In the genomic region with DNA sequence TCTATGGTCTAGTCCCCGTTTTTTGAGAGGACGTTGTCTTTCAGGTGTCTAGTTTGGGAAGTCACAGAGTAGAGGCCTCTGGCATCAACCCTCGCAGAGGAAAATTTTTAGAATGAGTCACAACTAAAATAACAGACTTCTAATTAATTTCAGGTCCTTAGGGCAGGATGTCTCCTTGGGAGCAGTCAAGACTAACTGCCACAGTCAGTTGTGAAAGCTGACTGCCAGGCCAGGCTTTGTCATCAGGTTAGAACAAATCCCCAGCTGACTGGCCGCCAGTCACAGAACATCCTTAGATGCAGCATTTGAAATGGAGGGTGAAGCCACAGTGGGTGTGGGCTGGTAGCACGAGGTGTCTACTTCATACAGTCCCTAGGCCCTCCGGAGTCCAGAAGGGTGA, we compare ENCODE assay signal across 24 mouse cellular contexts. TPM values are rescaled to one million over a fixed set of nuclear protein-coding genes. Genes with fewer than 3 reads are reported as not detected.
DNase-seq lines count a peak whose midpoint lies in the region; ATAC-seq and TF ChIP-seq lines count a peak whose summit lies in the region.
"Had no signal": no experiment of that assay in that cellular context is flagged by ENCODE, and none has a peak within 500 bp of the region (broad histone marks: within the 10 kb centered on the region; RNA-seq: fewer than 3 reads in every experiment).

No protein-coding gene starts in this region.

- no peaks in the 10 kb centered on the region for H3K27me3 ChIP-seq in hindbrain, embryonic 13.5 days
- H3K27me3 ChIP-seq: CH12.LX; forebrain, embryonic 13.5 days; hindbrain, embryonic 12.5 days had no signal

- no peak for TF ChIP-seq POLR2A in embryonic fibroblast, embryonic 13.5 days (IDR thresholded peaks at IDR 0.05; ENCODE audit: low read depth, low read length)

- no peaks in the 10 kb centered on the region for H3K9me3 ChIP-seq in ES-E14 (ENCODE audit: control insufficient read depth, insufficient read depth, low read depth, low read length)
- H3K9me3 ChIP-seq in hindbrain, embryonic 13.5 days, result no peaks in the 10 kb centered on the region
- H3K9me3 ChIP-seq: forebrain, embryonic 13.5 days; hindbrain, embryonic 12.5 days had no signal

- ATAC-seq in hindbrain, embryonic 13.5 days (ENCODE audit: low FRiP score), result no peak
- ATAC-seq: forebrain, embryonic 13.5 days; forebrain, embryonic 16.5 days; hindbrain, embryonic 16.5 days; inflammation-experienced regulatory T-cells, adult 6 months; intestine, embryonic 16.5 days had no signal

- DNase-seq in 3T3-L1 (ENCODE audit: low read depth, low spot score) (peak; percentile 53), ES-E14 (ENCODE audit: low read depth, low spot score) (no peak)
- no peak for DNase-seq in adrenal gland, postnatal 36 days
- no peak for DNase-seq in thymus, postnatal 0 days (ENCODE audit: low spot score)
- DNase-seq: adrenal gland, adult 2 months; adrenal gland, postnatal 14 days; B cell, adult 2 months; cerebellum, adult 11-12 months; cerebellum, adult 8-10 months; cerebellum, postnatal 14 days; gastrocnemius, adult 2 months; gastrocnemius, postnatal 14 days; heart, adult 11 months; kidney, adult 18-20 months had no signal

- no peak overlapping the region for H3K4me3 ChIP-seq in ES-E14 (ENCODE audit: insufficient read depth in 1 of 2, low read depth in 1 of 2, low read length in 2 of 2, poor library complexity in 1 of 2, severe bottlenecking in 1 of 2)
- H3K4me3 ChIP-seq in embryonic fibroblast, embryonic 13.5 days (ENCODE audit: insufficient read depth, low read length), result no peak overlapping the region
- H3K4me3 ChIP-seq in hindbrain, embryonic 13.5 days, result no peak overlapping the region
- H3K4me3 ChIP-seq: forebrain, embryonic 13.5 days; gastrocnemius, adult 2 months; hindbrain, embryonic 12.5 days had no signal

- no peak overlapping the region for H3K9ac ChIP-seq in ES-E14 (ENCODE audit: insufficient read depth, low read depth, low read length, poor library complexity, severe bottlenecking)
- H3K9ac ChIP-seq in hindbrain, embryonic 13.5 days, result no peak overlapping the region
- H3K9ac ChIP-seq: forebrain, embryonic 13.5 days; hindbrain, embryonic 12.5 days had no signal

- no peaks in the 10 kb centered on the region for H3K36me3 ChIP-seq in ES-E14 (ENCODE audit: control insufficient read depth, insufficient read depth, low read length, poor library complexity, severe bottlenecking)
- H3K36me3 ChIP-seq in hindbrain, embryonic 13.5 days, result no peaks in the 10 kb centered on the region
- H3K36me3 ChIP-seq: hindbrain, embryonic 12.5 days had no signal

- WGBS in hindbrain, embryonic 13.5 days, result 96% methylated on average over 6 of the region's 6 CpGs

- H3K4me1 ChIP-seq in ES-E14 (ENCODE audit: control insufficient read depth in 2 of 2, insufficient read depth in 2 of 2, low read length in 2 of 2, poor library complexity in 1 of 2), result peaks cover 7 to 15% of the 10 kb centered on the region in 2 experiments
- peaks cover 6% of the 10 kb centered on the region for H3K4me1 ChIP-seq in embryonic fibroblast, embryonic 13.5 days (ENCODE audit: control insufficient read depth, insufficient read depth, low read length)
- no peaks in the 10 kb centered on the region for H3K4me1 ChIP-seq in hindbrain, embryonic 13.5 days (replicated peaks)
- H3K4me1 ChIP-seq: forebrain, embryonic 13.5 days; hindbrain, embryonic 12.5 days had no signal

- H3K4me2 ChIP-seq in hindbrain, embryonic 13.5 days, result no peak overlapping the region
- H3K4me2 ChIP-seq: forebrain, embryonic 13.5 days; heart, embryonic 11.5 days; hindbrain, embryonic 12.5 days had no signal

- H3K27ac ChIP-seq in ES-E14 (ENCODE audit: insufficient read depth, low read depth, low read length, poor library complexity, severe bottlenecking), result peak overlapping the region; percentile 86
- 0 out of 2 replicates have a peak overlapping the region, but pooled peaks have one; percentile 19 for H3K27ac ChIP-seq in embryonic fibroblast, embryonic 13.5 days (ENCODE audit: insufficient read depth, low read length)
- no peak overlapping the region for H3K27ac ChIP-seq in hindbrain, embryonic 13.5 days
- H3K27ac ChIP-seq: forebrain, embryonic 13.5 days; gastrocnemius, adult 2 months; hindbrain, embryonic 12.5 days had no signal

- in situ Hi-C loops in ES-E14 (cut with MboI; ENCODE audit: low sequenced_read_pairs in 2 of 2, unreplicated experiment in 2 of 2), result no loop called here

- TF ChIP-seq CTCF in embryonic fibroblast, embryonic 13.5 days (IDR thresholded peaks at IDR 0.05; ENCODE audit: borderline replicate concordance, insufficient read depth, low read length), result no peak

TF ChIP-seq in ES-E14, 5 proteins besides CTCF, POLR2A, EP300 and RAD21:
- TF ChIP-seq CHD2 (IDR thresholded peaks at IDR 0.05; ENCODE audit: low read depth, low read length) (no peak), MAFK (IDR thresholded peaks at IDR 0.05; ENCODE audit: insufficient read depth, low read depth, low read length) (no peak), HCFC1 (IDR thresholded peaks at IDR 0.05; ENCODE audit: borderline replicate concordance, insufficient read depth, low read length) (no peak), ZC3H11A (IDR thresholded peaks at IDR 0.05; ENCODE audit: borderline replicate concordance, low read depth, low read length) (no peak), ZNF384 (IDR thresholded peaks at IDR 0.05; ENCODE audit: low read depth, low read length) (no peak)

RNA-seq across cellular contexts. Expression of gene Tgif1, which starts 46.3 kb away (rescaled TPM):
- 74.6 and 87.1 TPM in 2 replicates for total RNA-seq in ES-E14 (2012; rRNA removed)
- polyA plus RNA-seq in embryonic fibroblast, embryonic 13.5 days (2011; ENCODE audit: insufficient read length, low read depth, missing spikeins), result 95.7 and 100 TPM in 2 replicates
- 26.4 TPM in 2 replicates for polyA plus RNA-seq in hindbrain, embryonic 13.5 days (2015; fragmentation: Nextera tagmentation; extraction: Ambion mirVana)
- total RNA-seq in adrenal gland, postnatal 36 days (2021), result 10 to 100 TPM; 42.0 to 48.8 TPM
- 36.4 and 37.8 TPM in 2 replicates for polyA plus RNA-seq in thymus, postnatal 0 days (2015; fragmentation: Nextera tagmentation; extraction: Ambion mirVana)
